Mouse (Mus musculus) embryo, embryonic 10 days (tissue): ENCODE measurements around the gene Prx.

ENCODE experiments used
- DNase-seq: peaks from one replicate; pipeline ENCODE4 v3.0.0-alpha.2; 2015; ENCODE audit warnings: low spot score

Gene Prx

GRCm38 (mm10) chr7:27523805-27524204 lies 24.7 kb downstream of the Prx start:
- DNase-seq = no peak

DNA sequence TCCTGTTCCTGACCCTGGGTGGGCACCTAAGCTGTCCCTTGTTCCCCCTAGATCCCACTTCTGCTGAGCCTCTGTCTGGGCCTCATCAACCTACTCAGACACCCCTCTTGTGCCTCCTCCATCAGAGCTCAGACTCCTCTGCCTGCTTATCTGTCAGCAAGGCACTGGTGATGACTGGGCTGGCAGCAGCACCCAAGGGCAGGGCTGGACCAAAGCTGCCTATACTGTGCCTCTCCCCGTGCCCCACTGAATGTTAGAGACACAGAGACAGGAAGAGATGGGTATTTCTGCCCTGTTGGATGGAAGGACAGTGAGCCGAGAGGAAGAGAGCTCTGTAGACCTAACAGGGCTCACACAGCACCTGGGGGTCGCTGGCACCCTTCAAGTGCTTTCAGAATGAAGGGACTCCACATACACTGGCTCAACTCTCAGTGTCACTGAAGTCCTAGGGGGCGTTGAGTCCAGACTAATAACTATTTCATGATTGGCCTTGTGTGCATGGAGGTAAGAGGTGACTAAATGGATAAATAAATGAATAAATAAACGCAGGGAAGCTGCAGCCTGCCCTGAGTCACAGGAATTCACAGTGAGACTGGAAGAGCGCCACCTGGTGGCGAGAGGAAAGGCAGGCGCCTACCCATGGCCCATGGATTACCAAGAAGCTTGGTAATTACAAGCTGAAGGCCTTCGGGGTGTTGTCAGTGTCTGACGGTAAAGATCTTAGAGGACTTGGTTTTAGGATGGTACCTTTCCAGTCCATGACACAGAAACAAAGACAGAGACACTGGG lies 27.1 kb downstream of the Prx start:
- peak; percentile 92 for DNase-seq

- no peak for DNase-seq
These were observed 29.9 kb downstream of the Prx start for GRCm38 (mm10) chr7:27529070-27529469.

DNA sequence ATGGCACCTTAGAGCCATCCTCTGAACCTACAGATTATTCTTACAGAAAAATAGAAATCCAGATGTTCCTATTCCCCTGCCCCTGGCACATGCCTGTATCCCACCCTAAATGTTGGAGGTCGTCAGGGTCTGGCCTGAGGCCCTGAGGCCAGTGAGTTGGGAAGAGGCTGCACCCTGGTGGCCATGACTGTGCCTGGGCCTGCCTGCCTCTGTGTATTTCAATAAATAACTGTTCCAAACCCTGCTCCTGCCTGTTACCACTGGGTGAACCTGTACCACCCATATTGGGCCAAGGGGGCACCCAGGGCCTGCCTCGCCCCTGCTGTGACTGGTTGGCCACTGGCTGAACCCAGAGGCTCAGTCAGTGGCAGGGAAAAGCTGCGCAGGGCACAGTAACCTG lies 31.8 kb downstream of the Prx start:
- no peak for DNase-seq

DNA sequence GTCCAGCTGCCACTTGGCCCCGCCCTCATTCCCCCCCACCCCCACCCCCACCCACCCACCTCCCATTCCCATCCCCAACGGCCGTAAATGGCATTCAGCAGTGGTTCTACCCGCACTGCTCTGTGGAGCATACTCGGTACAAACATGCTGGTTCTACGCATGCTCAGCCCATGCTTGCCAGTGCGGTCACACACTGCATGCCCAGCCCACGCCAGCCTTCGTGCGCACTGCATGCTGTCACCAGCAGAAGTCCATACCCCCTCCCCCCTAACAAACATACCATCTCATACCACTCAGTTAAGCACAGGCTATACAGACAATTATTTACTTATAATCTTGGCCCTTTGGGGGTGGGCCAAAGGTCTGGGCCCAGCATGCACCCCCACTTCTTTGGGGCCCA lies 32.6 kb downstream of the Prx start:
- DNase-seq = no peak

DNA sequence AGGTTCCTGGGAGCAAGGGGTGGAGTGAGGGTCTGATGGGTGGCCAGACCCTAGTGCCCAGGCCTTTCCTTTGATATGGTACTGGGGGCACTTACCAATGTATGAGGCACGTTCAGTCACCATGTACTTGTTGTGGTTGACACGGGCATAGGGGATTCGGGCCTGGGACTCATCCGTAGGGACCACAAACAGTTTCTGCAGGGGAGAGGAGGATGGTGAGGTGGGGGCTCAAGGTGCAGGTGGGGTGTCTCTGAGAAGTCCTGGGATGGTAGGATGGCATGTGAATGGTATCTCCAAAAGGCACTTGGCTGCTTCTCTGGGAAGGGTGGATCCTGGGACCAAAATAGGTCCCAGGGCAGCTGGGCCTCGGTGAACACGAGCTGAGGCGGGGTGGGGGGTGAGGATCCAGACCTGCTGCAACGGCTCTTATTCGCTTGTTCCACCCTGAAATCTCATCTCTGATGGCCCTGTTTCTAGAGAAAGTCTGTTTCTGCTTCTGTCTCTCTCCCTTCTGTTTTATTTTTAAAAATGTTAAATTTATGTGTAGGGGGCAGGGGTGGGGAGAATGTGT lies 33.4 kb downstream of the Prx start:
- DNase-seq = no peak

DNA sequence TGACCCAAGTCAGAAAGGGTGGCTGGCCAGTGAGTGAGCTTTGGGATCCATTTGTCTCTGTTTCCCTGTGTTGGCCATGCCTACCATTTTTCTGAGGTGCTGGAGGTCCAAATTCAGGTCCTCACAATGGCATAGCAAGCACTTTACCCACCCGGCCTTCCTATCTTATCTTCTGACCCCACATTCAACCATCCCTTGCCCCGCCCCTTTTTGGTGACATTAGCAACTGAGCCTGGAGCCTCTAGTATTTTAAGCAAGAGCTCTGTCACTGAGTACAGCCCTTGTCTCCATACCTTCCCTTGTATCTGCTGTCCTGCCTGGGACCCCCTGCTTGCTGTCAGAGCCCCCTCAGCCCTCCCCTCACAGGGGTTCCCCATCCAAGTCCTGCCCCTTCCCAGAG lies 36.3 kb downstream of the Prx start:
- DNase-seq = no peak

DNA sequence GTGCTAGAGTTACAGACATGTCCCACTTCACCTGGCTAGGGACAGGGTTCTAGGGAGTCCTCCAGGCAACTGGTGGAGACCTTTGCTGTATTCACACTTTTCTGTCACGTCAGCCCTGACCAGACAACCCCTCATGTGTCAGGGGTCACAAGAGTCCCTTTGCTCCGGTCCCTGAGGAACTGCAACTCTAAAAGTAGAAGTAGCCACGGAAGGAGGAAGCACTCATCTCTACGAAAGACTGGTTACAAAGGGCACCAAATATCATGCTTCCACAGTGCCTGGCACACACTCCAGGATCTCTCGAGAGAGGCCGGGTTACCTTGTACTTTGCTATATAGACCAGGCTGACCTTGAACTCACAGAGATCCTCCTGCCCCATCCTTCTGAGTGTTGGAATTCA lies 37.5 kb downstream of the Prx start:
- no peak for DNase-seq

DNA sequence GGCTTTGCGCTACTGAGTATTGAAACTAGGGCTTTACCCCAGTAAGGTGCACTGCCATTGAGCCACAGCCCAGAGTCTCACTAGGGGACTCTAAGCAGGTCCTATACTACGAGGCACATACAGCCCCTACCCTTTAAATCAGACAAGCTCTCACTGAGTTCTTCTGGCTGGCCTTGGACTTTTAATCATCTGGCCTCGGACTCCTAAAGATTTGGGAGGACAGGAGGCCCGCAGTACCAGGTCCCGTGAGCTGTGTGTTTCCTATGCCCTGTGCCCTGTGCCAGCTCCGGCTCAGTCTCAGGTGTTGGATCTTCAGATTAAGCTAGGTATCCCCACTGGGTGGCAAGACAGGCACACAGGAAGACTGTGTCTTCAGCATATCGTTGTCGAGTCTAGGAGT lies 38.9 kb downstream of the Prx start:
- no peak for DNase-seq

GRCm38 (mm10) chr7:27538797-27539196 lies 39.7 kb downstream of the Prx start:
- no peak for DNase-seq

DNA sequence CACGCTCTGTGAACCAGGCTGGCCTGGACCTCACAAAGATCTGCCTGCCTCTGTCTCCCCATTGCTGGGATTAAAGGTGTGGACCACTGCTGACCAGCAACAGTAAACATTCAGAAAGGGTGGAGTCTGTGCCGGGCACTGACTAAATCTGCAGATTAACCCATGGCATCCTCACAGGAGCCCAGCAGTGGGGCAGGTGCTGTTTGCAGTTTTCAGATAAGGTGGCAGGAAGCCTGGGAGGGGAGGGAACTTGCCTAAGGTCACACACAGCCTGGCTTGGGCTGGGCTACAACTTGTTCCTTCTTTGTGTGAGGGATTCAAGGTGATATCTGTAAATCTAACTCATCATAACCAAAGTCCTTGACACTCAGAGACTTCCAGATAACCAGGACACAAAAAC lies 41.4 kb downstream of the Prx start:
- DNase-seq = no peak

DNA sequence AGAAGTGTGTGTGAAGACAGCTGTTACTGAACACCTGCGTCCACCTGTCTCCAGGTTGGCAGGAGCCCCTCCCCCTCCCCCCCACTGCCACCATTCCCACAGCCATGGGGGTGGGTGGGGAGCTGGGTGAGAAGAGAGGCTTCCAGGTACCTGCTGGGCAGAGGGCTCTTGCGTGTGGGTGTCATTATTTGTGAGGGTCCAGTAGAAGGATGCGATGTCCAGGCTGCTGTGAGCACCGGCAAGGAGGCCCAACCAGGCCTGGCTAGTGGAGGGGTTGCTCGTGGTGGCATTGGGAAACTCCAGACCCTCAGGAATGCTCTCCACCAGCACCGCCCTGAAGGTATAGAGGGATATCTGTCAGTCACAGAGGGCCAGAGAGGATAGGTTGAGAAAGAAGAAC lies 41.8 kb downstream of the Prx start:
- DNase-seq = no peak

GRCm38 (mm10) chr7:27541431-27541830 lies 42.3 kb downstream of the Prx start:
- DNase-seq = no peak

GRCm38 (mm10) chr7:27541922-27542321 lies 42.8 kb downstream of the Prx start:
- no peak for DNase-seq

GRCm38 (mm10) chr7:27542392-27543033 lies 43.4 kb downstream of the Prx start:
- peak; percentile 93 for DNase-seq

- no peak for DNase-seq
These were observed 43.9 kb downstream of the Prx start for GRCm38 (mm10) chr7:27543065-27543464.

GRCm38 (mm10) chr7:27543851-27544250 lies 44.7 kb downstream of the Prx start:
- no peak for DNase-seq

- no peak for DNase-seq
These were observed 45.7 kb downstream of the Prx start for GRCm38 (mm10) chr7:27544675-27545370.

DNA sequence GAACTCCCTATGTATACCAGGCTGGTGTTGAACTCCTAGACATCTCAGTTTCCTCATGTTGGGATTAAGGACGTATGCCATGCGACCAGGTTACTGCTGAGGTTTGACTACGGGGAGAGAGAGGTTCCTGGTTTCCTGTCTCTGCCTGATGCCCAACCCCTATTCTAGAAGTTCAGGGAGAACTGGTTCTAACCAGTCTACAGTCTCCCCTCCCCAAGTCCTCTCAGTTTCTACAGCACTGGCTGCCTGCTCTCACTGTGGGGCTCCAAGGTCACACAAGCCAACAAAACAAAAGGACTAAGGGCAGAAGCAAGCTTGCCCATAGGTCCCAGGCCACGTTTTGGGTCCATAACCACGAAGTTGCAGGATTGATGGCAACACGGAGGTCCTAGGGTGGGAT lies 50.5 kb downstream of the Prx start:
- DNase-seq = no peak

DNA sequence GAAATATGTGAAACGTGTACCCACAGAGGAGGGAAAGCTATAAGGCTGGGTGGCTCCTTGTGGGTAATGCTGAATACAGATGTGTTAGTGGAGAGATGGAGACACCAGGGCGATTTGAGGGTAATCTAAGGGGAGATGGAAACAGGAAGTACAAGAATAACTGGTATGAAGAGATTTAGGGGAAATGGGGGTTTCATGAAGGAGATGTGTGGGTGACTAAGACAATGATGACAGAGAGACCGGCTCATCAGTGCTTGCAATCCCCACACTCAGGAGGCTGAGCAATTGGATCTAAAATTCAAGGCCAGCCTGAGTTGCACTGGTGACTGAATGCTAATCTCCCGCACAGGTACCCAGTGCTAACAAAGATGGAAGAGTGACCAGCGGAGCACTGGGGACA lies 52.9 kb downstream of the Prx start:
- DNase-seq = no peak

GRCm38 (mm10) chr7:27552931-27553513 lies 53.9 kb downstream of the Prx start, which contains the start of the genes Pld3 and 2310022A10Rik:
TSS of gene Pld3 (minus strand) at chr7:27553218.
TSS of gene 2310022A10Rik (plus strand) at chr7:27553233.
- peak; percentile 97 for DNase-seq

DNA sequence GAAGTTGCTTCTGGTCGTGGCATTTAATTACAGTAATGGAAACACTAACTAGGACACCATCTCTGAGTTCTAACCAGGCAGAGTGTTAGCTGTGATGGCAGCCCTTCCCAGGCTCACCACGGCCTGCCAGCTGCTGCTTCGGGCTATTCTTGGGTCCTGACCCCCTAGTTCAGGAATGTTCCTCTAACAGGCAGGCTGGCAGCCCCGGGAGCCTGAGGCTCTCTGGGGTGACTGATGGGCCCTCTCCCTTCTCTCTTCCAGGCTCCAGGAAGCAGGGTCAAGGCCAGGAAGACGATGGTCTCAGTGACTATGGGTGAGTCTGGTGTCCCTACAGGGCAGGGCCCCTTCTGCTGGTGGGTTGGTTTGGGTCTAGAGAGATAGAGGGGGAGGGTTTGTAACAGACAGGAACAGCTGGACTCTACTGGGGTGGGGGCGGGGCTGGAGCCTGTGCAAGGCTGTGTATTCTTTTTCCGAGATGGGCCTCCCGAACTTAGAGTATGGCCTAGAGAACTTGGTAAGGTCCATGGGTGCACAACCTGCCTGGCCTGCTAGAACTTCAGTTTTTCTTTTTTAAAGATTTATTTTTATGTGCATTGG lies 61.3 kb downstream of the Prx start:
- no peak for DNase-seq
